Mouse (Mus musculus) left cerebral cortex, adult 18-20 months (tissue): ENCODE measurements at regions not wholly inside any gene's neighbourhood (a gene's known extent, or its start where the extent isn't known, plus 50 kb on each side); places are given as distances from the start of the nearest gene placed in this dataset.

Source experiments
- DNase-seq, 2 experiments: peaks; one replicate each; pipeline ENCODE4 v3.0.0; 2021 to 2022; ENCODE audit warnings: low spot score in 2 of 2, mixed read lengths in 1 of 2

GRCm38 (mm10) chr9:120764663-120765062 lies 164.4 kb upstream of the Ctnnb1 start:
- DNase-seq, result no peak

GRCm38 (mm10) chr9:120765292-120765691 lies 163.7 kb upstream of the Ctnnb1 start:
- peak in 1 of 2 experiments; percentile 18 for DNase-seq

- no peak for DNase-seq
These were observed 162.1 kb upstream of the Ctnnb1 start for GRCm38 (mm10) chr9:120766881-120767280.

- no peak for DNase-seq
These were observed 161.6 kb upstream of the Ctnnb1 start for GRCm38 (mm10) chr9:120767396-120767795.

- DNase-seq, result no peak
These were observed 160.0 kb upstream of the Ctnnb1 start for GRCm38 (mm10) chr9:120769056-120769455.

- no peak for DNase-seq
These were observed 159.3 kb upstream of the Ctnnb1 start for GRCm38 (mm10) chr9:120769679-120770078.

- no peak for DNase-seq
These were observed 158.1 kb upstream of the Ctnnb1 start for GRCm38 (mm10) chr9:120770886-120771285.

- no peak for DNase-seq
These were observed 157.0 kb upstream of the Ctnnb1 start for GRCm38 (mm10) chr9:120771896-120772530.

- no peak for DNase-seq
These were observed 154.8 kb upstream of the Ctnnb1 start for GRCm38 (mm10) chr9:120774251-120774650.

GRCm38 (mm10) chr9:120774772-120775171 lies 154.2 kb upstream of the Ctnnb1 start:
- DNase-seq, result no peak

- DNase-seq, result no peak
These were observed 153.3 kb upstream of the Ctnnb1 start for GRCm38 (mm10) chr9:120775721-120776120.

GRCm38 (mm10) chr9:120776456-120777001 lies 152.5 kb upstream of the Ctnnb1 start:
- DNase-seq, result peak in 1 of 2 experiments; percentile 33

GRCm38 (mm10) chr9:120777016-120777415 lies 152.0 kb upstream of the Ctnnb1 start:
- no peak for DNase-seq

- no peak for DNase-seq
These were observed 151.5 kb upstream of the Ctnnb1 start for GRCm38 (mm10) chr9:120777501-120777900.

- no peak for DNase-seq
These were observed 150.6 kb upstream of the Ctnnb1 start for GRCm38 (mm10) chr9:120778423-120778822.

GRCm38 (mm10) chr9:120794210-120794609 lies 134.8 kb upstream of the Ctnnb1 start:
- DNase-seq, result no peak

GRCm38 (mm10) chr9:120796111-120796880 lies 132.7 kb upstream of the Ctnnb1 start:
- DNase-seq, result no peak

GRCm38 (mm10) chr9:120797996-120798663 lies 130.9 kb upstream of the Ctnnb1 start:
- peak; percentile 43 to 52 for DNase-seq

GRCm38 (mm10) chr9:120798901-120799300 lies 130.1 kb upstream of the Ctnnb1 start:
- DNase-seq, result no peak

- DNase-seq, result no peak
These were observed 126.4 kb upstream of the Ctnnb1 start for GRCm38 (mm10) chr9:120802646-120803045.

- no peak for DNase-seq
These were observed 124.2 kb upstream of the Ctnnb1 start for GRCm38 (mm10) chr9:120804760-120805294.
